Mouse (Mus musculus): ENCODE measurements around the gene Zdhhc16. TPM values are rescaled to one million over a fixed set of nuclear protein-coding genes. Genes with fewer than 3 reads are reported as not detected.

Gene Zdhhc16
- 67.7 and 72.7 TPM in 2 replicates for polyA plus RNA-seq (2014; fragmentation: Nextera tagmentation; extraction: Ambion mirVana)

GRCm38 (mm10) chr19:41933179-41934086 lies at the start of gene Zdhhc16, which contains the start of gene Exosc1:
Gene Zdhhc16, plus strand, starts transcription at chr19:41933480.
Gene Exosc1, minus strand, starts transcription at chr19:41933423.
- H3K4me2 ChIP-seq (ENCODE audit: low read depth, low read length) = peak within 1 kb of the TSS; percentile 85
- H3K9ac ChIP-seq (replicated peaks; ENCODE audit: low read depth, low read length) = peak within 1 kb of the TSS; percentile 75
- no peaks in the 10 kb centered on the region for H3K27me3 ChIP-seq (ENCODE audit: control insufficient read depth, insufficient read depth, low read length)
- no peaks in the 10 kb centered on the region for H3K9me3 ChIP-seq (ENCODE audit: control insufficient read depth, low read length)
- peak within 1 kb of the TSS; percentile 55 for H3K27ac ChIP-seq (ENCODE audit: low read depth, low read length)
- peak; percentile 100 for ATAC-seq (ENCODE audit: low read depth)
- H3K4me1 ChIP-seq (ENCODE audit: control insufficient read depth, insufficient read depth, low read length) = peaks cover 15% of the 10 kb centered on the region
- H3K36me3 ChIP-seq (ENCODE audit: control insufficient read depth, insufficient read depth, low read length) = peaks cover 19% of the 10 kb centered on the region
- peak within 1 kb of the TSS; percentile 74 for H3K4me3 ChIP-seq (ENCODE audit: low read depth, low read length)
- under 1% methylated on average over 47 of the region's 47 CpGs for WGBS

GRCm38 (mm10) chr19:41883882-41884281 lies 49.4 kb upstream of the Zdhhc16 start:
- no peaks in the 10 kb centered on the region for H3K27me3 ChIP-seq (ENCODE audit: control insufficient read depth, insufficient read depth, low read length)
- peaks cover 35% of the 10 kb centered on the region for H3K36me3 ChIP-seq (ENCODE audit: control insufficient read depth, insufficient read depth, low read length)
- 96% methylated on average over 9 of the region's 9 CpGs for WGBS
- H3K4me3 ChIP-seq (ENCODE audit: low read depth, low read length) = no peak overlapping the region
- H3K9me3 ChIP-seq (ENCODE audit: control insufficient read depth, low read length) = no peaks in the 10 kb centered on the region
- H3K4me1 ChIP-seq (ENCODE audit: control insufficient read depth, insufficient read depth, low read length) = no peaks in the 10 kb centered on the region
- no peak overlapping the region for H3K27ac ChIP-seq (ENCODE audit: low read depth, low read length)
- no peak overlapping the region for H3K4me2 ChIP-seq (ENCODE audit: low read depth, low read length)
- ATAC-seq (ENCODE audit: low read depth) = no peak
- H3K9ac ChIP-seq (replicated peaks; ENCODE audit: low read depth, low read length) = no peak overlapping the region

GRCm38 (mm10) chr19:41888191-41888590 lies 45.1 kb upstream of the Zdhhc16 start:
- H3K9me3 ChIP-seq (ENCODE audit: control insufficient read depth, low read length) = no peaks in the 10 kb centered on the region
- H3K27me3 ChIP-seq (ENCODE audit: control insufficient read depth, insufficient read depth, low read length) = no peaks in the 10 kb centered on the region
- no peak overlapping the region for H3K9ac ChIP-seq (replicated peaks; ENCODE audit: low read depth, low read length)
- no peak for ATAC-seq (ENCODE audit: low read depth)
- peaks cover 33% of the 10 kb centered on the region; the same call in 1 of the 2 replicates for H3K36me3 ChIP-seq (ENCODE audit: control insufficient read depth, insufficient read depth, low read length)
- H3K4me3 ChIP-seq (ENCODE audit: low read depth, low read length) = no peak overlapping the region
- H3K4me2 ChIP-seq (ENCODE audit: low read depth, low read length) = no peak overlapping the region
- no peak overlapping the region for H3K27ac ChIP-seq (ENCODE audit: low read depth, low read length)
- no peaks in the 10 kb centered on the region for H3K4me1 ChIP-seq (ENCODE audit: control insufficient read depth, insufficient read depth, low read length)

DNA sequence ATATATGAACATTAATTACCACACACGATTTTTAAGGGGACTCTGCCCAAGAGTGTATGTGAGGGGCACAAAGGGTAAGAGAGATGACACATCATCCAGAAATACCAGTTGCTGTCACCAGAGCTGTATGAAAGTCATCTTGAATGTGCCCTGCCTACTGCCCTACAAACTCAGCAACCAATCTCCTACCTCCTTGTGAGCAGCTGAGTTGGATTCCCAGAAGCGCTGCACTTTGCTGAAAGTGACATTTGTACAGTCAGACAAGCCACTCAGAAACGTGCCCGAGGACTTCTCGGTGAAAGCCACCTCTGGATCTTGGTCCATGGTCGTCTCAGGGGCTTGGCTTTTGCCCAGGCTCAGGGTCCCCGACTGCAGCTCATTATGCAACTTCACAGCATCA lies 38.3 kb upstream of the Zdhhc16 start:
- Histone ChIP-seq H3K27ac (ENCODE audit: low read depth, low read length) (no peak overlapping the region), H3K4me3 (ENCODE audit: low read depth, low read length) (peak overlapping the region; percentile 80), H3K27me3 (ENCODE audit: control insufficient read depth, insufficient read depth, low read length) (no peaks in the 10 kb centered on the region), H3K9ac (replicated peaks; ENCODE audit: low read depth, low read length) (no peak overlapping the region; the same call in 1 of the 2 replicates), H3K4me2 (ENCODE audit: low read depth, low read length) (peak overlapping the region; percentile 92), H3K4me1 (ENCODE audit: control insufficient read depth, insufficient read depth, low read length) (peaks cover 13% of the 10 kb centered on the region), H3K36me3 (ENCODE audit: control insufficient read depth, insufficient read depth, low read length) (peaks cover 8% of the 10 kb centered on the region; the same call in 1 of the 2 replicates), H3K9me3 (ENCODE audit: control insufficient read depth, low read length) (no peaks in the 10 kb centered on the region)
- WGBS = 56% methylated on average over 7 of the region's 7 CpGs
- ATAC-seq (ENCODE audit: low read depth) = no peak

GRCm38 (mm10) chr19:41895460-41896318 lies 37.6 kb upstream of the Zdhhc16 start, which contains the start of gene Rrp12:
Gene Rrp12, minus strand, starts transcription at chr19:41896173.
- ATAC-seq (ENCODE audit: low read depth) = peak; percentile 98
- peaks cover 13% of the 10 kb centered on the region for H3K4me1 ChIP-seq (ENCODE audit: control insufficient read depth, insufficient read depth, low read length)
- H3K27me3 ChIP-seq (ENCODE audit: control insufficient read depth, insufficient read depth, low read length) = no peaks in the 10 kb centered on the region
- no peak within 1 kb of the TSS for H3K27ac ChIP-seq (ENCODE audit: low read depth, low read length)
- 2% methylated on average over 46 of the region's 46 CpGs for WGBS
- H3K4me2 ChIP-seq (ENCODE audit: low read depth, low read length) = peak within 1 kb of the TSS; percentile 92
- peak within 1 kb of the TSS; percentile 48 for H3K9ac ChIP-seq (replicated peaks; ENCODE audit: low read depth, low read length)
- H3K9me3 ChIP-seq (ENCODE audit: control insufficient read depth, low read length) = no peaks in the 10 kb centered on the region
- H3K36me3 ChIP-seq (ENCODE audit: control insufficient read depth, insufficient read depth, low read length) = 0 out of 2 replicates have a peak, but pooled peaks cover 5% of the 10 kb centered on the region
- H3K4me3 ChIP-seq (ENCODE audit: low read depth, low read length) = peak within 1 kb of the TSS; percentile 80

- Histone ChIP-seq H3K4me2 (ENCODE audit: low read depth, low read length) (peak overlapping the region; percentile 92), H3K9ac (replicated peaks; ENCODE audit: low read depth, low read length) (peak overlapping the region; percentile 32; the same call in 1 of the 2 replicates), H3K4me3 (ENCODE audit: low read depth, low read length) (peak overlapping the region; percentile 80), H3K9me3 (ENCODE audit: control insufficient read depth, low read length) (no peaks in the 10 kb centered on the region), H3K27ac (ENCODE audit: low read depth, low read length) (no peak overlapping the region), H3K4me1 (ENCODE audit: control insufficient read depth, insufficient read depth, low read length) (peaks cover 13% of the 10 kb centered on the region), H3K27me3 (ENCODE audit: control insufficient read depth, insufficient read depth, low read length) (no peaks in the 10 kb centered on the region), H3K36me3 (ENCODE audit: control insufficient read depth, insufficient read depth, low read length) (no peaks in the 10 kb centered on the region)
- WGBS = 18% methylated on average over 18 of the region's 18 CpGs
- ATAC-seq (ENCODE audit: low read depth) = peak; percentile 44; the same call in 1 of the 2 replicates
Observed at GRCm38 (mm10) chr19:41896319-41896711, 37.0 kb upstream of the Zdhhc16 start.

DNA sequence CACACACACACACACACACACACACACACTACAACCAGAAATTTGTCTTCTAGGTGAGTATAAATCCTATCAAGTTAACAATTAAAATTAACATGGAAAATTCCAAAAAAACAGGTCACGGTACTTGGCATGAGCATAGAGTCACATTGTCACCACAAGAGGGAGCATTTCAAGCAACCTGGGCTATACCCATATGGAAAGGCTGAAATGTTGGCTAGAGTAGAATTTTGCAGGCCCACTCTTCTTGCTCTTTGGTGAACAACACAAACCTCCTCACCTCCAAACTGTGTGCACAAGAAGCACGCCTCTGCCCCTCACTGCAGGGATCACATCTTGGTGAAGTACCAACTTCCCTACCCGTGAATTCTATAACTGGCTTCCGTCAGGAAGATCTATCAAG lies 34.4 kb upstream of the Zdhhc16 start:
- no peak overlapping the region for H3K9ac ChIP-seq (replicated peaks; ENCODE audit: low read depth, low read length)
- ATAC-seq (ENCODE audit: low read depth) = no peak
- 51% methylated on average over 4 of the region's 4 CpGs for WGBS

GRCm38 (mm10) chr19:41900495-41901090 lies 32.7 kb upstream of the Zdhhc16 start:
- H3K4me1 ChIP-seq (ENCODE audit: control insufficient read depth, insufficient read depth, low read length) = peaks cover 4% of the 10 kb centered on the region; the same call in 1 of the 2 replicates
- H3K27ac ChIP-seq (ENCODE audit: low read depth, low read length) = no peak overlapping the region
- no peak for ATAC-seq (ENCODE audit: low read depth)
- H3K4me3 ChIP-seq (ENCODE audit: low read depth, low read length) = no peak overlapping the region
- H3K9ac ChIP-seq (replicated peaks; ENCODE audit: low read depth, low read length) = no peak overlapping the region
- H3K4me2 ChIP-seq (ENCODE audit: low read depth, low read length) = no peak overlapping the region
- 85% methylated on average over 8 of the region's 8 CpGs for WGBS
- H3K9me3 ChIP-seq (ENCODE audit: control insufficient read depth, low read length) = no peaks in the 10 kb centered on the region
- H3K27me3 ChIP-seq (ENCODE audit: control insufficient read depth, insufficient read depth, low read length) = no peaks in the 10 kb centered on the region
- H3K36me3 ChIP-seq (ENCODE audit: control insufficient read depth, insufficient read depth, low read length) = no peaks in the 10 kb centered on the region

More for the DNA sequence above, 34.4 kb upstream of the Zdhhc16 start:
- H3K4me1 ChIP-seq (ENCODE audit: control insufficient read depth, insufficient read depth, low read length) = peaks cover 13% of the 10 kb centered on the region
- H3K36me3 ChIP-seq (ENCODE audit: control insufficient read depth, insufficient read depth, low read length) = no peaks in the 10 kb centered on the region
- no peaks in the 10 kb centered on the region for H3K27me3 ChIP-seq (ENCODE audit: control insufficient read depth, insufficient read depth, low read length)
- H3K4me2 ChIP-seq (ENCODE audit: low read depth, low read length) = no peak overlapping the region
- no peak overlapping the region for H3K4me3 ChIP-seq (ENCODE audit: low read depth, low read length)
- H3K27ac ChIP-seq (ENCODE audit: low read depth, low read length) = no peak overlapping the region
- no peaks in the 10 kb centered on the region for H3K9me3 ChIP-seq (ENCODE audit: control insufficient read depth, low read length)
